Mouse (Mus musculus) CH12.LX (cell line): ENCODE measurements around the gene Phrf1. TPM values are rescaled to one million over a fixed set of nuclear protein-coding genes. Genes with fewer than 3 reads are reported as not detected.

Experiments
- DNase-seq: peaks from one replicate; pipeline ENCODE4 v3.0.0-alpha.2; 2013; ENCODE audit errors: extremely low read depth
- H3K27ac ChIP-seq: 2 replicates; pipeline ENCODE4 v1.5.1; 2012; ENCODE audit warnings: low read depth, mild to moderate bottlenecking, control low read depth, moderate library complexity; ENCODE audit not compliant: insufficient read depth
- H3K27me3 ChIP-seq: replicated peaks from 2 replicates; pipeline ENCODE3; 2012; ENCODE audit warnings: inconsistent platforms
- H3K36me3 ChIP-seq, 2 experiments: replicated peaks in 1 of 2; 2 replicates each; pipeline versions ENCODE3 to v1.6.1; 2012; ENCODE audit warnings: inconsistent platforms in 1 of 2, low read length in 1 of 2, mild to moderate bottlenecking in 1 of 2, mixed read lengths in 1 of 2, moderate library complexity in 1 of 2; ENCODE audit not compliant: control insufficient read depth in 1 of 2, insufficient read depth in 1 of 2
- H3K4me1 ChIP-seq, 2 experiments: 2 replicates each; pipeline ENCODE4 v1.6.1; 2012; ENCODE audit warnings: inconsistent platforms in 1 of 2, moderate library complexity in 1 of 2; ENCODE audit not compliant: insufficient read depth in 2 of 2, control insufficient read depth in 1 of 2
- H3K4me2 ChIP-seq: 2 replicates; pipeline ENCODE4 v1.6.1; 2012; ENCODE audit warnings: low read depth, mild to moderate bottlenecking, control low read depth; ENCODE audit not compliant: poor library complexity, insufficient read depth, severe bottlenecking
- H3K4me3 ChIP-seq, 3 experiments: fragments of 150-350 bp in 1 of 3; sonication (generic) in 1 of 3; replicated peaks in 1 of 3; 2 replicates each; pipeline versions ENCODE3 to v1.5.1; 2011 to 2012; ENCODE audit warnings: low read depth in 2 of 3, low read length in 2 of 3, mild to moderate bottlenecking in 2 of 3, moderate library complexity in 2 of 3, control low read depth in 1 of 3, improper control_type of control experiment in 1 of 3, inconsistent platforms in 1 of 3, mixed read lengths in 1 of 3; ENCODE audit not compliant: poor library complexity in 1 of 3
- H3K79me2 ChIP-seq: replicated peaks from 2 replicates; pipeline ENCODE4 v1.6.1; 2012; ENCODE audit warnings: mild to moderate bottlenecking, moderate library complexity; ENCODE audit not compliant: control insufficient read depth, poor library complexity, insufficient read depth, severe bottlenecking; ENCODE audit errors: extremely low read depth
- H3K9ac ChIP-seq: 2 replicates; pipeline ENCODE4 v1.6.1; 2012; ENCODE audit warnings: low read depth, mild to moderate bottlenecking, control low read depth, moderate library complexity; ENCODE audit not compliant: insufficient read depth
- H3K9me3 ChIP-seq: replicated peaks from 2 replicates; pipeline ENCODE3; 2012; ENCODE audit warnings: low read length, inconsistent platforms, mixed read lengths
- CHD1 ChIP-seq: IDR thresholded peaks from 2 replicates; pipeline ENCODE4 v1.6.1; 2012; ENCODE audit warnings: low read depth, low read length, improper control_type of control experiment, inconsistent platforms
- CTCF ChIP-seq, 2 experiments: IDR thresholded peaks in 1 of 2; conservative IDR thresholded peaks in 1 of 2; 2 replicates each; pipeline ENCODE4 v1.5.1; 2011 to 2012; ENCODE audit warnings: low read depth in 2 of 2, low read length in 2 of 2, improper control_type of control experiment in 1 of 2, inconsistent platforms in 1 of 2, mild to moderate bottlenecking in 1 of 2, moderate library complexity in 1 of 2
- E2F4 ChIP-seq: IDR thresholded peaks from 2 replicates; pipeline ENCODE4 v1.6.1; 2011; ENCODE audit warnings: low read depth, low read length, improper control_type of control experiment; ENCODE audit not compliant: insufficient replicate concordance
- EP300 ChIP-seq: IDR thresholded peaks from 2 replicates; pipeline ENCODE4 v1.6.1; 2011; ENCODE audit warnings: low read length, improper control_type of control experiment
- ETS1 ChIP-seq: conservative IDR thresholded peaks from 2 replicates; pipeline ENCODE4 v1.6.1; 2012; ENCODE audit warnings: low read depth, mild to moderate bottlenecking, inconsistent platforms, low read length, improper control_type of control experiment, moderate library complexity
- GABPA ChIP-seq: IDR thresholded peaks from 2 replicates; pipeline ENCODE4 v1.6.1; 2012; ENCODE audit warnings: low read depth, low read length, improper control_type of control experiment, inconsistent platforms; ENCODE audit not compliant: insufficient replicate concordance
- HCFC1 ChIP-seq: IDR thresholded peaks from 2 replicates; pipeline ENCODE4 v1.6.1; 2012; ENCODE audit warnings: low read depth, mild to moderate bottlenecking, inconsistent platforms, low read length, improper control_type of control experiment
- JUN ChIP-seq: IDR thresholded peaks from 2 replicates; pipeline ENCODE4 v1.6.1; 2011; ENCODE audit warnings: low read depth, mild to moderate bottlenecking, low read length, improper control_type of control experiment, moderate library complexity; ENCODE audit not compliant: insufficient read depth
- KAT2A ChIP-seq: IDR thresholded peaks from 2 replicates; pipeline ENCODE4 v1.6.1; 2012; ENCODE audit warnings: low read length, improper control_type of control experiment, inconsistent platforms; ENCODE audit not compliant: insufficient replicate concordance
- MAFK ChIP-seq: IDR thresholded peaks from 2 replicates; pipeline ENCODE4 v1.6.1; 2011; ENCODE audit warnings: low read length, improper control_type of control experiment; ENCODE audit not compliant: insufficient replicate concordance
- MAX ChIP-seq: IDR thresholded peaks from 2 replicates; pipeline ENCODE4 v1.6.1; 2011; ENCODE audit warnings: low read length, improper control_type of control experiment
- MEF2A ChIP-seq: IDR thresholded peaks from 2 replicates; pipeline ENCODE4 v1.6.1; 2014; ENCODE audit warnings: low read depth, mild to moderate bottlenecking, inconsistent platforms, low read length, improper control_type of control experiment, borderline replicate concordance
- NELFE ChIP-seq: IDR thresholded peaks from 2 replicates; pipeline ENCODE4 v1.6.1; 2011; ENCODE audit warnings: low read depth, low read length, improper control_type of control experiment
- PAX5 ChIP-seq: IDR thresholded peaks from 2 replicates; pipeline ENCODE4 v1.6.1; 2012; ENCODE audit warnings: low read length, inconsistent platforms, mixed read lengths
- POLR2AphosphoS2 ChIP-seq: IDR thresholded peaks from 2 replicates; pipeline ENCODE4 v1.6.1; 2011; ENCODE audit warnings: low read depth, low read length, improper control_type of control experiment
- RAD21 ChIP-seq: IDR thresholded peaks from 2 replicates; pipeline ENCODE4 v1.6.1; 2011; ENCODE audit warnings: low read depth, mild to moderate bottlenecking, low read length, improper control_type of control experiment, moderate library complexity
- SMC3 ChIP-seq: IDR thresholded peaks from 2 replicates; pipeline ENCODE4 v1.6.1; 2011; ENCODE audit warnings: low read depth, low read length, improper control_type of control experiment
- TBP ChIP-seq: conservative IDR thresholded peaks from 2 replicates; pipeline ENCODE4 v1.6.1; 2011; ENCODE audit warnings: low read depth, low read length, improper control_type of control experiment
- ZC3H11A ChIP-seq: IDR thresholded peaks from 2 replicates; pipeline ENCODE4 v1.6.1; 2012; ENCODE audit warnings: low read depth, mild to moderate bottlenecking, inconsistent platforms, low read length, improper control_type of control experiment
- ZKSCAN1 ChIP-seq: IDR thresholded peaks from 2 replicates; pipeline ENCODE4 v1.6.1; 2012; ENCODE audit warnings: low read depth, inconsistent platforms, low read length, improper control_type of control experiment, borderline replicate concordance
- ZMIZ1 ChIP-seq: IDR thresholded peaks from 2 replicates; pipeline ENCODE4 v1.6.1; 2012; ENCODE audit warnings: low read depth, mild to moderate bottlenecking, inconsistent platforms, low read length, improper control_type of control experiment
- dilution Hi-C: fragments of 300-500 bp; cut with MboI; formaldehyde crosslinking; loops from 2 replicates; pipeline ENCODE4 v1.14.3; 2020; ENCODE audit warnings: low sequenced_read_pairs; ENCODE audit not compliant: extremely low pct_unique_long_range_greater_than_20kb, extremely low pct_ligation_motif_present
- in situ Hi-C: fragments of 300-500 bp; cut with MboI; formaldehyde crosslinking; loops from 3 replicates; pipeline ENCODE4 v1.14.3; 2019; ENCODE audit warnings: low sequenced_read_pairs, low pct_ligation_motif_present, low pct_unique_long_range_greater_than_20kb, mixed read lengths
- polyA plus RNA-seq: library from polyadenylated mRNA; unstranded; fragments of >175 nt; gene quantifications from 2 replicates; pipeline ENCODE4 v1.2.1, GENCODE M21; 2012; ENCODE audit warnings: low read depth; ENCODE audit not compliant: insufficient read length
- total RNA-seq, 2 experiments: library from RNA; depleted of rRNA; stranded (reverse); fragments of 300-350 nt in 1 of 2; fragments of >200 nt in 1 of 2; gene quantifications; 2 replicates each; pipeline ENCODE4 v1.2.3; 2012 to 2014

The Phrf1 gene
- total and polyA plus RNA-seq, 3 experiments = 22.4 to 59.2 (median 52.5) TPM

GRCm38 (mm10) chr7:141281442-141281841 lies 52.9 kb downstream of the Phrf1 start (continued):
- TF ChIP-seq ZKSCAN1 (no peak), ETS1 (peak; percentile 46; the same call in 1 of the 2 replicates), HCFC1 (no peak), CHD1 (0 out of 2 replicates have a peak, but pooled peaks have one; percentile 43), NELFE (0 out of 2 replicates have a peak, but pooled peaks have one; percentile 37), PAX5 (no peak), TBP (no peak), SMC3 (no peak)

GRCm38 (mm10) chr7:141282756-141283155 lies 54.2 kb downstream of the Phrf1 start:
- in situ Hi-C loops (no loop called here), dilution Hi-C loops (no loop called here)
- no peaks in the 10 kb centered on the region for H3K27me3 ChIP-seq
- no peaks in the 10 kb centered on the region for H3K36me3 ChIP-seq
- H3K27ac ChIP-seq = peak overlapping the region; percentile 96; the same call in 1 of the 2 replicates
- no peak overlapping the region for H3K9ac ChIP-seq
- H3K4me1 ChIP-seq = peaks cover 25 to 47% of the 10 kb centered on the region in 2 experiments
- H3K79me2 ChIP-seq = no peaks in the 10 kb centered on the region
- H3K9me3 ChIP-seq = no peaks in the 10 kb centered on the region
- H3K4me2 ChIP-seq = no peak overlapping the region
- no peak for DNase-seq
- no peak overlapping the region for H3K4me3 ChIP-seq
- no peak for TF ChIP-seq ZC3H11A
- TF ChIP-seq KAT2A = no peak
- TF ChIP-seq CTCF (conservative IDR thresholded peaks at IDR 0.05 in 1 of 2, IDR thresholded peaks at IDR 0.05 in 1 of 2; ENCODE audit: low read depth in 2 of 2, low read length in 2 of 2) = no peak
- TF ChIP-seq CHD1 = no peak
- no peak for TF ChIP-seq SMC3
- TF ChIP-seq NELFE = no peak
- TF ChIP-seq ETS1 = no peak
- no peak for TF ChIP-seq E2F4
- TF ChIP-seq GABPA = no peak
- no peak for TF ChIP-seq RAD21
- no peak for TF ChIP-seq JUN
- no peak for TF ChIP-seq ZMIZ1
- TF ChIP-seq MAFK = no peak
- TF ChIP-seq PAX5 = no peak
- TF ChIP-seq ZKSCAN1 = no peak
- no peak for TF ChIP-seq MAX
- no peak for TF ChIP-seq EP300
- TF ChIP-seq POLR2AphosphoS2 = no peak
- TF ChIP-seq MEF2A = no peak
- no peak for TF ChIP-seq TBP
- TF ChIP-seq, all 38 proteins: peak for 0
